Mouse (Mus musculus) olfactory bulb, adult 2 months (tissue): Measurements from ENCODE around the gene Pbx3.

ENCODE experiments used
- CTCF ChIP-seq: fragments of 200-500 bp; IDR thresholded peaks from 2 replicates; pipeline ENCODE4 v1.5.1; 2012; ENCODE audit warnings: low read depth, mild to moderate bottlenecking, low read length, moderate library complexity; ENCODE audit not compliant: insufficient read depth
- POLR2A ChIP-seq: fragments of 200-500 bp; IDR thresholded peaks from 2 replicates; pipeline ENCODE4 v1.6.1; 2012; ENCODE audit warnings: mild to moderate bottlenecking, low read depth, low read length, moderate library complexity; ENCODE audit not compliant: insufficient read depth

DNA sequence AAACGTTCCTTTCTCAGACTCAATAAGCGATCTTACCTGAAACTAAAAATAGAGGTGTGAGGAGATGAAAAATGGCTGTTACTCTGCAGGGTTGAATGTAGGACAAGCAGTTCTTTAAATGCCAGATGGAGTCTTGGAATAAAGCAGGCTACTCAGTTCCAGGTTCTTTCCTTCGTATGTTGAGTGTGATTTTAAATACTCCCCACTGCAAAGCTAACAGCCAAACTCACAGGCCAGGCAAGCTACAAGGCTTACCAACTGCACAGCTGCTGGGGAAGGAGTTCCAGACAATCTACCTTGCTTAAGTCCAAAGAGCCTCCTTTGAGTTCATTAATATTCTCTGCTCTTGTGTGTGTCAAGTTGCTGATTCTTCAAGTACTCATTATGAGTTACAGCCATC is 944 bp upstream of the Pbx3 start:
- TF ChIP-seq CTCF (no peak), POLR2A (no peak)
